Mouse (Mus musculus): ENCODE measurements around the gene Crebl2.

The Crebl2 gene

GRCm38 (mm10) chr6:134820411-134820810 is 9.5 kb upstream of the Crebl2 start:
- DNase-seq (ENCODE audit: low spot score in 2 of 2): no peak

GRCm38 (mm10) chr6:134822844-134823243 is 7.1 kb upstream of the Crebl2 start:
- DNase-seq (ENCODE audit: low spot score in 2 of 2): peak in 1 of 2 experiments; percentile 42

GRCm38 (mm10) chr6:134830776-134831175 is 822 bp downstream of the Crebl2 start:
- DNase-seq (ENCODE audit: low spot score in 2 of 2): no peak

DNA sequence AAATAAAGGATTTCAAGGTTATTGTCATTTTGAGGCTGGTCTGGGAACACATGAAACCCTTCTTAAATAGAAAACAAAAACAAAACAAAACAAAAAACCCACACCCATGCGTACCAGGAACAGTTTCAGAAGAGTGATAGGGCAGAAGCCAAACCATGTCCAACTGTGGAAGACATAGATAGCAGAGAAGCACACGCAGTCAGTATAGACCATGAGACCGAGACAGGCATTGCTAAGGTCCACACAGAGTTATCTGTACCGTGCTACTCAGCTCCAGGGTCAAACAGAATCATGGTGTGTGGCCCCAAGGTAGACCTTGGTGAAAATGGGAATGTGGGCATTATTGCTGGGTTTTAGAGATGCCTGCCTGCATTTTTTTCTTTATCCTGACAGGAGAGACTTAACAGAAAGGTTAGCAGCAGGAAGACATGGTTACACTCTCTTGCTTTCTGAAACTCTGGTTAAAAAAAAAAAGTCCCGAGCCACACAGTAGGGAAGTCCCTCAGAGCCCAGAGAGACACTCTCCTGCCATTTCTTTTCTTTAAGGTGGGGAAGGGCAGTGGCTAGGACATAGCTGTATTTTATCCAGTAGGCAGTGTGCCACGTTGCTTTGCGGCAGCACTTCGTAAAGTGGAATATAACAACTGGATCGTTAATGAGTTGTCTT is 4.8 kb downstream of the Crebl2 start:
- DNase-seq (ENCODE audit: low spot score in 2 of 2): no peak

- DNase-seq (ENCODE audit: low spot score in 2 of 2): no peak
Measured at GRCm38 (mm10) chr6:134838111-134838510, 8.2 kb downstream of the Crebl2 start.

- DNase-seq (ENCODE audit: low spot score in 2 of 2): no peak
Measured at GRCm38 (mm10) chr6:134840346-134840745, 10.4 kb downstream of the Crebl2 start.

GRCm38 (mm10) chr6:134845726-134846125 is 15.8 kb downstream of the Crebl2 start:
- DNase-seq (ENCODE audit: low spot score in 2 of 2): no peak

- no peak for DNase-seq (ENCODE audit: low spot score in 2 of 2)
Measured at GRCm38 (mm10) chr6:134846308-134846707, 16.4 kb downstream of the Crebl2 start.

DNA sequence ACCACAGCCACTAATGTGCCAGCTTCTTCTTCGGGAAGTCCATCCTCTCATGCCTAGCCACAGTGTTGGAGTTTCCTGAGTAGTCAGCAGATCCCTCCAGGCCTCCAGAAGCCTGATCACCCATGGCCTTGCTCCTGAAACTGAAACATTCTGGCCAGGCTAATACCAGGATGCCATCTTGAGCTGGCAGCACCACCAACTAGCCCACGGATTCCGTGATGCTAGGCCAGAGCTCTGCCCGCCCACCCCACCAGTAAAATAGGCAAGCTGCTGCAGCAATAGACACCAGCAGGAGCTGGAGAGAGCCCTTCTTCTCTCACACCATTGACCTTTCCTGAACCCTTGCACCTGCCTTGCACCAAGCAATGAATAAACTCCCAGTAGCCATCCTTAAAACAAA is 17.6 kb downstream of the Crebl2 start:
- no peak for DNase-seq (ENCODE audit: low spot score in 2 of 2)

- DNase-seq (ENCODE audit: low spot score in 2 of 2): peak; percentile 34 to 57
Measured at GRCm38 (mm10) chr6:134848197-134848890, 18.4 kb downstream of the Crebl2 start.

DNA sequence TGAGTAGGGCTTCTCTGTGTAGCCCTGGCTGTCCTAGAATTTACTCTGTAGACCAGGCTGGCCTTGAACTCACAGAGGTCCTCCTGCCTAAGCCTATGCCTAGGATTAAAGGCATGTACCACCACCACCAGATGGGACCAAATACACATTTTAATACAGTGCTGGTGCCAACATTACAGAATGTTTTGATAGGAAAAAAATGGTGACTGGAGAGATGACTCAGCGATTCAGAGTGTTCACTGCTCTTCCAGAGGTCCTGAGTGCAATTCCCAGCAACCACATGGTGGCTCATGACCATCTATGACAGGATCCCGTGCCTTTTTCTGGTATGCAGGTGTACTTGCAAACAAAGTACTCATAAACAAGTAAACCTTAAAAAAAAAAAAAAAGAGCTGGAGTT is 19.5 kb downstream of the Crebl2 start:
- no peak for DNase-seq (ENCODE audit: low spot score in 2 of 2)

DNA sequence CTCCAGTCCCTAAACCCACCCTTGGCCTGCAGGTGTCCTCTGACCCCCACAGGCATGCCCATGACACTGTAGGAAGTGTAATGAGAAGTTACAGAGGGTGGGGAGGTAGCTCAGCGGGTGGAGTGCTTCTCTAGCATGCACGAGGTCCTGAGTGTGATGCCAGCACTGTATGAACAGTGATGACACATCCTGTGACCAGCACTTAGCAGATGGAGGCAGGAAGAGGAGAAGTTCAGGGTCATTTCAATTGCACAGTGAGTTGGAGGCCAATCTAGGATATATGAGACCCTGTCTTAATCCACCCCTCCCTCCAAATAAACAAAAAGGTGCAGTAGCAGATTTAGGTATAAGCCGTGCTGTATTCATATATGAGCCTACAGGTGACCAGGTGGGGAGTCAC is 20.0 kb downstream of the Crebl2 start:
- DNase-seq (ENCODE audit: low spot score in 2 of 2): no peak

DNA sequence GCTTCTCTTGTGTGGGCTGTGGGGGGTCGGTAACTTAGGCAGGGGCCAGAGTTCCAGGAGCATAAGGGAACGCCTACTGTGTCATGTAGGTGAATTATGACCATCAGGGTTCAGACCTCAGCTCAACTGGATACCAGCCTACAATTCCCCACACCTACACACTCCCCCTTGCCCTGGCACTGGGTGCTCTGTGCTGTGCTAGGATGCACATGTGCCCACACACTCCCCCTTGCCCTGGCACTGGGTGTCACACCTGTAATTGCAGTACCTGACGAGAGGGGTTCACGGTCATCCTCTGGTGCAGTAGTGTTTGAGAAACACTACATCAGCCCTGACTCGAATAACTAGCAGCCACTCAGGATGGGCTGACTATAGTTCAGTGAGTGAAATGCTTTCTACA is 24.8 kb downstream of the Crebl2 start:
- no peak for DNase-seq (ENCODE audit: low spot score in 2 of 2)

DNA sequence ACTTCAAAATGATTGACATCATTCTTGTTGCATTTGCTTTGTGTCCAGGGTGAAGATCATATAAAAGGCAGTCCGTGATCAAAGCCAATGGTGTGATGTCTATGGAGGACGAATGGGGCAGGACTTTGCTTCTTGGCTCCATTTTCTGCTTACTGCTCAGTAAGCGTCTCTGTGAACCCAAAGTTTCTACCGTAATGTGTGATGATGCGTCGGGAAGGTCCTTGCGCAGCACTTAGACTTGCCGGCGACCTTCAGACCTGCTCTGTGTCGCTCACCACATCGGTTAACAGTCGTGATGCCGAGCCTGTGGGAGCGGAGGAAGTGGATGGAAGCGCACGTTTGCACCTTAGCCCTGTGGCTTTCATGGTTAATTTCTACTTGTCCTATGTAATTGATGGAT is 26.0 kb downstream of the Crebl2 start:
- no peak for DNase-seq (ENCODE audit: low spot score in 2 of 2)

DNA sequence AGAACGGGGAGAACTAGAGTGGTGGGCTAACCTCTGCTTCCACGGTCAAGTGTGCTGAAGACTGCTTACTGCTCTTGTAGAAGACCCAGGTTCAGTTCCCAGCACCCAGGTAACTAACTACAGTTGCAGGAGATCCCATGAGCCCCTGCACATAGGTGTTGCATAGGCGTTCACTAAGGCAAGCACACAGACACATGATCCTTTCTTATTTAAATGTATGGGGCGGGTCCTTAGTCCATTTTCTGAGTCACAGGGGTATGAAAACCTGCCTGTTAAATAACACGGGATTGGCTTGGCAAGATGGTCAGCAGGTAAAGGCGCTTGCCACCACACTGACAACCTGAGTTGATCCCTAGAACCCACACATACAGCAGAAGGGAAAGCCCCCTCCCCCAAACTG is 29.1 kb downstream of the Crebl2 start:
- no peak for DNase-seq (ENCODE audit: low spot score in 2 of 2)

DNA sequence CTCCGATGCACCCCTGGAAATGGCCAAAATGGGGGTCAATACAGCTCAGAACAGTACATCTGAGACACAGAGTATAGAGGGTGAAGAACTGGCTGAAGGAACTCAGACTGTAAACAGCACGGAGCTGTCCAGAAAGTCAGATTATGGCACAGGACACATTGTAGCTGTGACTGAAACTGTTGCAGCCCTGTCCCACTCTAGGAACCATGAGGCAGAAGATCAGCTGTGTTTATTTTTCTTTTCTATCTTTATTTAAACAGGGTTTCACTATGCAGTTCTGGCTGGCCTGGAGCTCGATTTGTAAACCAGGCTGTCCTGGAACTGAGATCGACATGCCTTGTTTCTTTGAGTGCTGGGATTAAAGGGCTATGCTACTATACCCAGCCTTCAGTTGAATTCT is 30.3 kb downstream of the Crebl2 start:
- no peak for DNase-seq (ENCODE audit: low spot score in 2 of 2)

GRCm38 (mm10) chr6:134861386-134861785 is 31.4 kb downstream of the Crebl2 start:
- no peak for DNase-seq (ENCODE audit: low spot score in 2 of 2)

- DNase-seq (ENCODE audit: low spot score in 2 of 2): no peak
Measured at GRCm38 (mm10) chr6:134862671-134863104, 32.7 kb downstream of the Crebl2 start.

GRCm38 (mm10) chr6:134863146-134863545 is 33.2 kb downstream of the Crebl2 start:
- DNase-seq (ENCODE audit: low spot score in 2 of 2): peak; percentile 86 to 98

DNA sequence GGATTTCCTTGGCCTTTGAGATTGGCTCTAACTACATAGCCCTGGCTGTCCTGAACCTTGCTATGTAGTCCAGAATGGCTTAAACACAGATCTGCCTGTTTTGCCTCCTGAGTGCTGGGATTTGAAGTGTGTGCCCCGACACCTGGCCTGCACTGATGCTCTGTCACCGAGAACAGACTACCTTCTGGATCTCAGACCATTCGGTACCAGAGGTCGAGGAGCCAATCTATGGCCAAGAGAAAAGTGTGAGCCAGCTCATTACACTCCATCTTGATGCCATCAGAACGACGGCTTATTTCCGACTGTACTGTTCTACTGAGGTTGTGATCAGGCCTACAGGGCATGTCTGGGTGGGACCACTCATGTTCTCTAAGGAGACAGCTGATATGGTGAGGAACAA is 36.2 kb downstream of the Crebl2 start:
- DNase-seq (ENCODE audit: low spot score in 2 of 2): no peak

DNA sequence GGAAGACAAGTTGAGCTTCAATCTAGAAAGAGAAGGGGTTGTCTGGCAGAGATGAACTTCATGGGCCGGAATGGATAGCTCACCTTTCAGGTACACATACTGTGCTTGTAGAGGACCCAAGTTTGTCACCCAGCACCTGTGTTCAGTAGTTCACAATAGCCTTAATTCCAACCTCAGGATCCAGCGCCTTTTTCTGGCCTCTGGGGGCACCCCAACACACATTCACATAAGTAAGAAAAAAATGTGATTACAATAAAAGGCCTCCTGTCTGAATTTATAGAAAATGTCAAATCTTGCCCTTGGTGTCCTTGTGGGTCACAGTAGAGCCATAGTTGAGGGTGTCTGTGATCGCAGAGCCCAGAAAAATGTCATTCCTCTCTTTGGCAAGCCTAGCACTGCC is 37.4 kb downstream of the Crebl2 start:
- no peak for DNase-seq (ENCODE audit: low spot score in 2 of 2)

DNA sequence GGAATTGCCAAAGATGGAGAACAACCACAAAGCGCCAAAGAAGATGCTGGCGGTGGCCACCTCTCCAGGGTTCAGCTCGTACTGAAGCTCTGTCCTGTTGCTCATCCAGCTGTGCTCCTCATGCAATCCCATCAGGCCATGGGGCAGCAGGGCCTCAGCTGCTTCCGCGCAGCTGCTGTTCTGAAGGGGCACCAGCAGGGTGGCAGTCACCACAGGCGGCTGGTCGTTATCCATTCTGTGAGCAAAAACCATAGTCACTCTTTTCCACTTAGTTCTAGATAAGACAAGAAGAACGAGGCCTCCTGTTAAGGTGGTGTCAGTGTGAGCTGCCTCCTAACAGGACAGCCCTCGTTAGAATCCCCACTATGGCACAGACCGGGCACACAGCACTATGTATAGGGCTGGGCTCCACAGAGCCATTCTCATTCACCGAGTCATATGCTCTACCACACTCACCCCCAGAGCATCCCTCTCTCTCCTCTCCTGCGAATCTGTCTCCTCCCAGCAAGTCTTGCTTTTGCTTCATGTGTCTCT is 40.3 kb downstream of the Crebl2 start:
- DNase-seq (ENCODE audit: low spot score in 2 of 2): no peak

- no peak for DNase-seq (ENCODE audit: low spot score in 2 of 2)
Measured at GRCm38 (mm10) chr6:134870887-134871286, 40.9 kb downstream of the Crebl2 start.

All from thymus, postnatal 10 days (tissue).